Mouse (Mus musculus) lung, embryonic 14.5 days (tissue): ENCODE data around the gene Smarce1. TPM values are rescaled to one million over a fixed set of nuclear protein-coding genes. Genes with fewer than 3 reads are reported as not detected.

Experiments used
- ATAC-seq: fragments of 200-750 bp; cut with Nextera tagmentation; 2 replicates; pipeline ENCODE4 v1.8.0; 2017; ENCODE audit warnings: mild to moderate bottlenecking, moderate TSS enrichment, moderate library complexity; ENCODE audit not compliant: insufficient read depth
- DNase-seq: peaks from one replicate; pipeline ENCODE4 v3.0.0-alpha.2; 2015
- H3K27ac ChIP-seq: fragments of 300-500 bp; sonication (generic); 2 replicates; pipeline ENCODE4 v1.5.1; 2014; ENCODE audit warnings: low read depth, mild to moderate bottlenecking, moderate library complexity
- H3K27me3 ChIP-seq: fragments of 300-500 bp; sonication (generic); 2 replicates; pipeline ENCODE4 v1.6.1; 2014; ENCODE audit warnings: low read length, control low read depth; ENCODE audit not compliant: insufficient read depth
- H3K36me3 ChIP-seq: fragments of 300-500 bp; sonication (generic); 2 replicates; pipeline ENCODE4 v1.6.1; 2014; ENCODE audit warnings: control low read depth; ENCODE audit not compliant: insufficient read depth
- H3K4me1 ChIP-seq: fragments of 300-500 bp; sonication (generic); 2 replicates; pipeline ENCODE4 v1.6.1; 2014; ENCODE audit warnings: antibody characterized with exemption, control low read depth; ENCODE audit not compliant: insufficient read depth
- H3K4me2 ChIP-seq: fragments of 300-500 bp; sonication (generic); 2 replicates; pipeline ENCODE4 v1.6.1; 2014; ENCODE audit warnings: mild to moderate bottlenecking
- H3K4me3 ChIP-seq: fragments of 300-500 bp; sonication (generic); 2 replicates; pipeline ENCODE4 v1.5.1; 2014; ENCODE audit warnings: low read depth, low read length
- H3K9ac ChIP-seq: fragments of 300-500 bp; sonication (generic); 2 replicates; pipeline ENCODE4 v1.6.1; 2014
- H3K9me3 ChIP-seq: fragments of 300-500 bp; sonication (generic); 2 replicates; pipeline ENCODE4 v1.6.1; 2016; ENCODE audit warnings: low read depth, low read length, control low read depth
- CTCF ChIP-seq: IDR thresholded peaks from 2 replicates; pipeline ENCODE4 v1.5.1; 2016; ENCODE audit warnings: antibody characterized with exemption, low read depth
- WGBS: fragments of 180-500 bp; shearing (Covaris S2); extraction: QIAGEN DNeasy Blood & Tissue Kit; methylation state at CpG from one replicate; pipeline ENCODE4 v1.1.7; 2014; 5-methylcytosine and 5-hydroxymethylcytosine counted together
- polyA plus RNA-seq: library from polyadenylated mRNA; unstranded; fragments of >200 nt; fragmentation: Nextera tagmentation; extraction: Ambion mirVana; gene quantifications from 2 replicates; pipeline ENCODE4 v1.2.1, GENCODE M21; 2014

Gene Smarce1
- polyA plus RNA-seq, 1 experiment from 2014 or later, result 189 TPM

DNA sequence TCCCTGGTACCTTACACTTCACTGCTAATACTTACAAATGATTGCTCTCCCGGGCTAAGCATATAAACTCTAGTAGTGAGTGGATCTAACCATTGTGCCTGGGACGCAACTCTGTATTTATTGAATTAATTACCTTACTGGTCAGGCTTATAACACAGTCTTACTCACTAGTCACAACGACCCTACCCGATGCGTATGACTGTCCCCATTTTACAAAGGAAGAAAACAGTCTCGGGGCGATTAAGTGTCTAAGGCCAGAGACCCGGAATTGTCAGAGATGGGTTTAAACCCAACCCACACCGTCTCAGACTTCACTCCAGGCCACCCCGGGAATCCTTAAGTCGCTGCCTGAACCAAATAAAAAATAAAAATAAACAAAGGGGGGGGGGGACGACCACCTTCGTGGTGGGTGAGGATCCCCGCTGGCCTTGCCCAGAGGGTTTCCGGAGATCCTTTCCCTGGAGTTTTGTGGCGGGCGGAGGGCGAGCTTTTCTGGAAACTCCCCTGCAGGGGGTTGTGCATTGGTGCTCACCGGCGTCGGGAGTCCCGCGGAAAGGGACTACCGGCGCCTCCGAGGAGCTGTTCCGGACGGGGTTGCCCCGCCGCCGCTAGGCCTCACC, 1.1 kb downstream of the Smarce1 start:
- Histone ChIP-seq H3K4me2 (peak overlapping the region; percentile 83), H3K4me3 (peak overlapping the region; percentile 72), H3K9ac (peak overlapping the region; percentile 99), H3K36me3 (peaks cover 32% of the 10 kb centered on the region), H3K27me3 (no peaks in the 10 kb centered on the region), H3K9me3 (no peaks in the 10 kb centered on the region), H3K27ac (peak overlapping the region; percentile 100), H3K4me1 (peaks cover 4% of the 10 kb centered on the region; the same call in 1 of the 2 replicates)
- WGBS, result under 1% methylated on average over 31 of the region's 31 CpGs
- DNase-seq (peak; percentile 52), ATAC-seq (0 out of 2 replicates have a peak, but pooled peaks have one; percentile 1)
- no peak for TF ChIP-seq CTCF

DNA sequence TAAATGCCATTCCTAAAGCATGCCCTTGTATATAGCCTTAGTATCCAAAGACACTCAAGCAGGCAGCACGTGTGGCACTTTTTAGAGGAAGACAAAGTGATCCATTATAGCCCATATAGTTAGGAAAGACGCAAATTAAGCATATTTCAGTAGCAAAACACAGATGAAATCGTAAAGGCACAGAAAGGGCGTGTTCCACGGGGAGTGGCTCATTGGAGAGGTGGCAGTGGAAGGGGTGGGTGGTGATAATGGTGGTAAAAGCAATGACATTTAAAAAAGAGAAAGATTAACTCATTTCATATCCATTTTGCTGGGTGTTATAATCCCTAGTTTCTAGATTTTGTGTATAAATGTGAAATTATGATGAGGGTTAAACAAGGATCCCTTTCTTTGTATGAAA, 4.5 kb downstream of the Smarce1 start:
- ATAC-seq (no peak), DNase-seq (no peak)
- 84% methylated on average over 5 of the region's 5 CpGs for WGBS
- Histone ChIP-seq H3K9ac (no peak overlapping the region), H3K9me3 (no peaks in the 10 kb centered on the region), H3K27ac (no peak overlapping the region), H3K36me3 (peaks cover 62% of the 10 kb centered on the region), H3K4me1 (peaks cover 4% of the 10 kb centered on the region; the same call in 1 of the 2 replicates), H3K4me2 (0 out of 2 replicates have a peak overlapping the region, but pooled peaks have one; percentile 12), H3K4me3 (no peak overlapping the region), H3K27me3 (no peaks in the 10 kb centered on the region)
- no peak for TF ChIP-seq CTCF

DNA sequence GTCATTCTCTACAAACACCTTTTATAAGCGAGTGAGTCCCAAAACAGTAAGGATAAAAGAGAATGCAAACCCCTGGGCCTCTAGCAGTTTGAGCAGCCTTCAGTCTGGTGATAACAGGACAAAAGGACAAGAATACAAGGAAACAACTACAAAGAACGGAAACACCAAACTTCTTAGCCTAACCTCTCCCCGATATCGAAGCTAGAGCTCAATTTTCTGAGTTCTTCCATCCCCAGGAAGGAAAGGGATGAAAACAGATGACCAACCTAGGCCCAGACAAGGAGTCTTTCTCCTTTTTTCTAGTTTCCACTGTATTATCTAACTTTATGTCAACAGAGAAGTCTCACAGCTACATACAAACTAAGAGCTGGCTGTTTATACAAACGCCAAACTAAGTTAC, 7.5 kb downstream of the Smarce1 start:
- no peak for TF ChIP-seq CTCF
- Histone ChIP-seq H3K9ac (no peak overlapping the region), H3K27ac (no peak overlapping the region), H3K4me3 (no peak overlapping the region), H3K9me3 (no peaks in the 10 kb centered on the region), H3K4me1 (no peaks in the 10 kb centered on the region), H3K27me3 (no peaks in the 10 kb centered on the region), H3K36me3 (peaks cover 90% of the 10 kb centered on the region), H3K4me2 (no peak overlapping the region)
- DNase-seq (no peak), ATAC-seq (no peak)
- 72% methylated on average over 5 of the region's 5 CpGs for WGBS

DNA sequence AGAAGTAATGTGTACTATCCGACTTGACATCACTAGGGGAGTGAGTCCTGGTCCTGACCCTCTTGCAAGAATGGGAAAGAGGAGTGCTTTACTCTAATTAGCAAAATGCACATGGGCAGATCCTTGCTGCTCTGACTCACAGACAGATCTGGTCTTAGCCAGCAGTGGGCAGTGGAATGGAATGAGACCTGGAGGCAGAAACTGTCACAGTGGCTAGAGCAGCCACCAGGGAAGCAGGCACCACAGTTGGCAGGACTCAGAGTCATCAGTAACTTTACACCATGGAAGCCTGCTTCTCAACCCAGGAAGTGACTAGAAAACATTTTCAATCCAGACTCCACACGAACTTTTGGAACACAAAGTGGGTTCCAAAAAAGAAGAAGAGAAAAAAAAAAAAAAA, 9.0 kb downstream of the Smarce1 start:
- no peaks in the 10 kb centered on the region for H3K27me3 ChIP-seq
- no peaks in the 10 kb centered on the region for H3K9me3 ChIP-seq
- peaks cover 90% of the 10 kb centered on the region for H3K36me3 ChIP-seq
- H3K4me2 ChIP-seq, result no peak overlapping the region
- H3K9ac ChIP-seq, result no peak overlapping the region
- no peak overlapping the region for H3K27ac ChIP-seq
- ATAC-seq (no peak), DNase-seq (no peak)
- WGBS, result 65% methylated on average over 2 of the region's 2 CpGs
- TF ChIP-seq CTCF, result no peak
- no peak overlapping the region for H3K4me3 ChIP-seq
- H3K4me1 ChIP-seq, result no peaks in the 10 kb centered on the region

DNA sequence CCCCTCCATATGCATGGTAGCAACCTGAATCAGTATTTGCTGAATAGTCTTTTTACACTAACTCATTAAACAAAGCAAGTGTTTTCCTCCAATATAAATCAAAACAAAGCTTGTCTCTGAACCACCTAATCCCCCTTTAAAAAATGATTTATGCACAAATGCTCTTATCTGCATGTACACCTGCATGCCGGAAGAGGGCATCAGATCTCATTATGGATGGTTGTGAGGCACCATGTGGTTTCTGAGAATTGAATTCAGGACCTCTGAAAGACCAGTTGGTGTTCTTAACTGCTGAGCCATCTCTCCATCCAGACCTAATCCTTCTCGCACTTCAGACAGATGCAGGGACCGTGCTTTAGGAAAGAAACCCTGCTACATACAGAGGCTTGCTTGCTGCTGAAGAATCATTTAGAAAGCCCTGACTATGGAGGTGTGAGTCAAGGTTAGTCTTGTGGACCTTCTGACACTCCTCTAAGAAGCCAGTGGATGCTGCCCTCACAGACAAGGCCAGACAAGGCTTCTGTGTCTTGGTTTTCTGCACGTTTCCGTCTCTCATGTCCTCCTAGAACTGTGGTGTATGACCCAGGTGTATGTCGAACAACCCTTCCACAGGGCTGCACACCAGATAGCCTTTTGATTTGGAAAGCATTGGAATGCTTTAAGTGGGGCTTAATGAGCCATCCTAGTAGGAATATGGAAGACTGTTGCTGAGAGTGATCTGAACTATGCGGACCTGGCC, 13.4 kb downstream of the Smarce1 start:
- no peaks in the 10 kb centered on the region for H3K9me3 ChIP-seq
- H3K27ac ChIP-seq, result no peak overlapping the region
- H3K9ac ChIP-seq, result no peak overlapping the region
- peaks cover 94% of the 10 kb centered on the region for H3K36me3 ChIP-seq
- no peak for TF ChIP-seq CTCF
- ATAC-seq, result no peak
- H3K4me1 ChIP-seq, result no peaks in the 10 kb centered on the region
- no peaks in the 10 kb centered on the region for H3K27me3 ChIP-seq
- 84% methylated on average over 7 of the region's 7 CpGs for WGBS
- no peak overlapping the region for H3K4me3 ChIP-seq
- DNase-seq, result no peak
- no peak overlapping the region for H3K4me2 ChIP-seq

DNA sequence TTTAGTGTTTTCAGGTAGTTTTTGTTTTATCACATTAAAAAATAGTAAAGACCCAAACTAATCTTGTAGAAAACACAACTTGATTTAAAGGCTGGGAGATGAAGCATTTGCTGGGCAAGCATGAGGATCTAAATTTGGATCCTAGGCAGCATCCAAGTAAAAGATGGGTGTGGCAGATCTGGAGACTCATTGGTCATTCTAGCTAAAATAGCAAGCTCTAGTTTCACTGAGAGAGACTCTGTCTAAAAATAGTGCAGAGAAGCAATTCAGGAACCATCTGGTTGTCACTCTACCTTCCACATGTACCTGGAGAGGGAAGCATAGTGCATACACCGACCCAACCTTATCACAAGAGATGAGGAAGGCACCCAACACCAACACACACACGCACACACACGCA, 14.6 kb downstream of the Smarce1 start:
- no peaks in the 10 kb centered on the region for H3K9me3 ChIP-seq
- WGBS, result 92% methylated on average over 3 of the region's 3 CpGs
- no peak overlapping the region for H3K27ac ChIP-seq
- no peak for TF ChIP-seq CTCF
- ATAC-seq, result no peak
- no peaks in the 10 kb centered on the region for H3K4me1 ChIP-seq
- DNase-seq, result no peak
- no peak overlapping the region for H3K4me3 ChIP-seq
- no peaks in the 10 kb centered on the region for H3K27me3 ChIP-seq
- H3K4me2 ChIP-seq, result no peak overlapping the region
- peaks cover 96% of the 10 kb centered on the region for H3K36me3 ChIP-seq
- no peak overlapping the region for H3K9ac ChIP-seq

DNA sequence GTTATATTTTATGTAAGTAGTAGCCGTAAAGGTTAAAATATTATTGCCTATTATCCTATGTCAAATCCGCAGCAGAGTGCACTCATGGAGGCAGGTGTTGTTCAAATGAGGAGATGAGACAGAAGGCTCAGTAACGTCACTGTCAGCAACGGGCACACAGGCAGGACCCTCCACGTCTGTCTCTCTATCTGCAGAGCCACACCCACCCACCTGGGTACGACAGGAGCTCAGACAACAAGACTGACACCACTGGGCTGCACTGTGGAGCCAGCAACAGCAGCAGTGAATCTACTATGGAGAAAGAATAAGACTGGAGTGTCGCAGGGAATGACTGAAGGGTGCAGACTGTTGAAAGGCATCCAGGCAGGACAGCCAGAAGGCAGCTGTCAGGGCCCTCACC, 18.1 kb downstream of the Smarce1 start:
- no peaks in the 10 kb centered on the region for H3K4me1 ChIP-seq
- H3K27me3 ChIP-seq, result no peaks in the 10 kb centered on the region
- H3K4me3 ChIP-seq, result no peak overlapping the region
- no peaks in the 10 kb centered on the region for H3K9me3 ChIP-seq
- DNase-seq (no peak), ATAC-seq (no peak)
- peaks cover 90% of the 10 kb centered on the region for H3K36me3 ChIP-seq
- whole genome bisulfite sequencing, result 83% methylated on average over 7 of the region's 7 CpGs
- TF ChIP-seq CTCF, result no peak
- H3K9ac ChIP-seq, result no peak overlapping the region
- no peak overlapping the region for H3K27ac ChIP-seq
- H3K4me2 ChIP-seq, result no peak overlapping the region
